Mouse (Mus musculus) frontal cortex, adult (tissue): ENCODE data around the gene Srsf12.

Experiments used
- ATAC-seq: cut with Nextera tagmentation; 2 replicates; pipeline ENCODE4 v1.9.2; 2017; ENCODE audit warnings: mild to moderate bottlenecking, moderate library complexity, mixed read lengths; ENCODE audit not compliant: low TSS enrichment

Srsf12 gene

GRCm38 (mm10) chr4:33249716-33250230 is 41.0 kb downstream of the Srsf12 start:
- no peak for ATAC-seq

GRCm38 (mm10) chr4:33250867-33251266 is 42.1 kb downstream of the Srsf12 start:
- no peak for ATAC-seq

DNA sequence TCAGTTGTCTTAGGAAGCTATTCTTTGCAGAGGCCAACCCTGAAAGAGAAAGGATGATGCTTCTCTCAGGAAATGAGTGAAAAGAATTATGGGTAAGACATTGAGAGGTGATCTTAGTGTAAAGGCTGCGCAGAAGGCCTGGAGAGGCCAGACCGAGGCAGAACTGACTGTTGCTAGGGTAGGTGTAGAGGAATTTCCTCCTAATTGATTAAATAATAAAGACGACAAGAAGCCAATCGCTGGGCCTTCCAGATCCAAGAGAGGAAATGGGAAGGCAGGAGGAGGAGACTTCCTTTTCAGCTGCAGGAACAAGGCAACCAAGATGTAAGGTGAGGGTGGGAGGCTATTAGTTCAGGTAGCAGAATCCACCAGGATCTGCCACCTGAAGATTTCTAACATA is 45.9 kb downstream of the Srsf12 start:
- no peak for ATAC-seq

DNA sequence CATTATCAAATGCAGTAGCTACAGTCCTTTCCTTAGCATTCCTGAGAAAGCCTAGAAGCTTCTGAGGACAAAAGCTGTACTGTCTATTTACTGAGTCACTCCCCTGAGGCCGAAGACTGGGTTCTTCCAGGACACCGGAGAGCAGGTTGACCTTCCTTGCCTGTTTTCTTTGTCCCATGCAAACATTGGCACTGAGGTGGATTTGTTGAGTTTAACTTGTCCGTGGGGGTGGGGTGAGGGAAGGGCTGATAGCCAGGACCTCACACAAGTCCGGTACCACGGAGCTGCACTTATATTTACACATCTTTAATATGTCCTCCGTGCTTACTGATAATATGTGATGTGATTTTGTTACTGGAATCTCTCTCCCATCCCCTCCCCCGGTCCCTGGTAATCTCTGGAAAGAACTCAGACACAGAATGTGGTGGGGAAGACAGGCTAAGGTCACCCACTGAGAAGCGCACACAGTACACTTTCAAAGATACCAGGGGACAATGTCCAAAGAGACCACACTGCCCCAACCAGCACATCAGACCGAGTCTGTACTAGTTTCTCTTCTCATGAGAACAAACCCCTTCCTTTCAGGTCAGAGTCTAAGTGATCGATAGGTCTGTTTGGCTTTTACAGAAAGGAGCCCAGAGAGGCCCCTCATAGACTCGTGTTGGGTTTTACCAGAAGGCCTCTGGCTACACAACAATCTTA is 48.6 kb downstream of the Srsf12 start:
- no peak for ATAC-seq

DNA sequence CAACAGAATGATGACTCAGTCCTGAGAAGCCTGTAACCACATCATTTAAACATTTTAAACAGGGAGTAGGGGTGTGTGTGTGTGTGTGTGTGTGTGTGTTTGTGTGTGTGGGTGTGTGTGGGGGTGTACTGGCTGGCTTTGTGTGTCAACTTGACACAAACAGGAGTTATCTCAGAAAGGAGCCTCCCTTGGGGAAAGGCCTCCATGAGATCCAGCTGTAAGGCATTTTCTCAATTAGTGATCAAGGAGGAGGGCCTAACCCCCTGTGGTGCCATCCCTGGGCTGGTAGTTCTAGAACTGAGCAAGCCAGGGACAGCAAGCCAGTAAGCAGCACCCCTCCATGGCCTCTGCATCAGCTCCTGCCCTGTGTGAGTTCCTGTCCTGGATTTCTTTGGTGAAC is 51.5 kb downstream of the Srsf12 start:
- no peak for ATAC-seq

GRCm38 (mm10) chr4:33261311-33261753 is 52.5 kb downstream of the Srsf12 start:
- 0 out of 2 replicates have a peak, but pooled peaks have one; percentile 27 for ATAC-seq

DNA sequence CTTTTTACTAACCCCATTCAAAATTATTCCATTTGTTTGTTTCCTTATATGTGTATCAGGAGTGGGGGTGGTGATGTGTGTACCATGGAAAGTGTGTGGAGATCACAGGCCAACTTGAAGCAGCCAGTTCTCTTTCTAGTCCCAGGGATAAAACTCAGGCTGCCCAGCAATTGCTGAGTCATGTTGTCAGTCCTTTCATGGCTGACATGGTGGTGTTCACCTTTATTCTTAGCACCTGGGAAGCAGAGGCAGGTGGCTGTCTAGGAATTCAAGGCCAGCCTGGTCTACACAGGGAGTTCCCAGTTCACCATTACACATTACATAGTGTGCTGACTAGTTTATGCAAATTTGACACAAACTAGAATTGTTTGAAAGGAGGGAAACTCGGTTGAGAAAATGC is 54.1 kb downstream of the Srsf12 start:
- ATAC-seq: no peak

DNA sequence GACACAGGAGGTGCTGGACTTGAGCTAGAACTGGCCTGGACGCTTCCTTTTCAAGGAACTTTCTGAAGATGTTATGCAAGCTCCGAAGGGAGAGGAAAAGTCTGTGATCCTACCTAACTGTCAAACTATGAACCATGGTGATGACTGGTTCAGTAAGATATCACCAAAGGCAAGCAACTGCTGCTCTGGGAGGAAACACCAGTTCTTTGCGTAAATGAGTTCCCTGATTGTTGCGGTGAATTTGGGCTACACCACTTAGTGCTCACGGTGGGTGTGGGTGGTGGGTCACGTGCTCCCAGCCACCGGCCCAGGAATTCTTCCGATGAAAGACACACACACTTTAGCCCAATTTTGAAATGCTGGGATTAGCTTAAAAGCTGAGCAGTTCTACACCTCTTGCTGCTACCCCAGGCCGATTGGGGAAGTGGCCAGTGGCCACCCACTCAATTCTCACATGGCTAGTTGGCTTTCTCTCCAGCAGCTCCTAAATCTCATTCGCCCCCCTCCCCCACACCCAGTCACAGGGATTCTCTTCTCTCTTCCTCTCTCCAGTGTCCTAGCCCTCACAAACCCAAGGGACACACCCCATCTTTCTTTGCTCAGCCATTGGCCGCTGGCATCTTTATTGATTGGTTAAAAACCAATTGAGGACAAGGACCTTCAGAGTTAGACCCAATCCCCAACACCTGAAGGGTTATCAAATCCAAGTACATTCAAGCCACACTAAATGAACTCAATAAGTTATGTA is 56.4 kb downstream of the Srsf12 start:
- no peak for ATAC-seq

DNA sequence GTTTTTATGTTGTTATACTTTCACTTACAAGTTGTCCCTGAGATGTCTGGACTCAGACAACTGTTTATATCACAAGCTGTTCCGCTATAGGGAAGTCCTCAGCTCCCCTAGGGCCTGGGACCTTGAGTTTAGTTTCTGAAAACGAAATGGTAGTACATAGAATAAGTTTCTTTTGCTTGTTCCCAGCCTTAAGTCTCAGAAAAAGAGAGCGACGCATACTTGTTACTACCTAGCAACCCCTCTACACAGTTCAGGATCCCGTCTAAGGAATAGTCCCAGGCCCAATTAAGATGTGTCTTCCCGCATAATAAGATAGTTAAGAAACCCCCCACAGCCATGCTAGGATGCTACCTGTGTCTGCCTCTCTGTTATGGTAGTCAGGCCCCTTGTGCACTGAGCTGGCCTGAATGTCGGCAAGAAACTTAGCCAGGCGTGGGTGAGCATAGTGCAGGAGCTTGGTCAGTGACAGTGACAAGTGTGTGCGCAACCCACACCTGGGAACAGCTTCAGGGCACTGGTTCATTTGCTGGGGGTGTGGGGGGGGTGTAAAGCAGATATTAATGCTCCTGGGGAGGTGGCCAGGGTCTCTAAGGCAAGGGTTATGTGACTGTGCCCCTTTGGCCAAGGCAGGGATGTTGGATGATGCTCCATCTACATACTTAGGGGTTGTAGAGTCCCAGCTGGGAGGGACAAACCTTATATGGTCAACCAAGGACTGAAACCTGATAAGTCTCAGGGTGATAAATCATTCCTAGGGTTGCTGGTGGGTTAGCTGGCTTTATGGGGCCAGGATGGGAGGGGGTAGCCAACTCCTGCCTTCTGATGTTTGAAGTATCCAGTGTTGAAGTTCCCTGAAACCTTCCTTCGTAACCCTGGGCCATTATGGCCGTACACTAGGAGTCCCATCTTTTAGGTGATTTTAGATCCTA is 61.9 kb downstream of the Srsf12 start:
- ATAC-seq: no peak

DNA sequence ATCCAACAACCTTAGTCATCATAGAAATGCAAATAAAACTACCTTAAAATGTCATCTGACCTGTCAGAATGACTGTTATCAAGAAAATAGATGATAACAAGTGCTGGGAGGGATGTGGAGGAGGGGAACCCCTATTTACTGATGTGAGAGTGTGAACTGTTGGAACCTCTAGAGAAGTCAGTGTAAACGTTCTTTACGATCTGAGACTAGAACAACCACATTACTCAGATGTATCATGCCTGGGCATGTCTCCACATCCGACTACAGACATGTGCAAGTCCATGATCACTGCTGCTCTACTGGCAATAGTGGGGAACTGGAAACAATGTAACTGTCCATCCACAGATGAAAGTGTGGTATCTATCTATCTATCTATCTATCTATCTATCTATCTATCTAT is 64.6 kb downstream of the Srsf12 start:
- no peak for ATAC-seq

- ATAC-seq: no peak
Observed at GRCm38 (mm10) chr4:33281891-33282685, 73.3 kb downstream of the Srsf12 start.
